Mouse (Mus musculus): ENCODE measurements around the gene Pitpnc1.

Pitpnc1 gene

GRCm38 (mm10) chr11:107233252-107233890 is 237.1 kb downstream of the Pitpnc1 start:
- DNase-seq (ENCODE audit: inconsistent ontology term): no peak

- no peak for DNase-seq (ENCODE audit: inconsistent ontology term)
These were observed 240.4 kb downstream of the Pitpnc1 start for GRCm38 (mm10) chr11:107230128-107230527.

GRCm38 (mm10) chr11:107226431-107226830 is 244.1 kb downstream of the Pitpnc1 start:
- DNase-seq (ENCODE audit: inconsistent ontology term): no peak

GRCm38 (mm10) chr11:107226013-107226412 is 244.5 kb downstream of the Pitpnc1 start:
- no peak for DNase-seq (ENCODE audit: inconsistent ontology term)

DNA sequence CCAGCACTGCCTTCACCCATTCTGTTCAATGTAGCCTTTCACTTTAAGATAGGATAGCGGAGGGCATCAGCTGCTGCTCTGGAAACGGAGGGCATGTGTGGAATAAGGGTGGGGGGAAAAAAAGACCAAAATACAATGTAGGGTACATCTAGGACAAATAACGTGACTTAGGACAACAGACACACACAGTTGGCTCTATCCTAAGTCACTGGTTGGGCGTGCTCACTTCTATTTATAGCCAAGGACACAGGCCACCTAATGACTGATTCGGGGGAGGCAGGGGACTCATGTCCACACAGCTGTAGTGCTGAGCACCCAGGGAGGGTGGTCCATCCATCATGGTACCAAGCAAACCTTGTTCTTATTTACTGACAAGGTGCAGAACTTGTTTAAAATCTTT is 245.2 kb downstream of the Pitpnc1 start:
- DNase-seq (ENCODE audit: inconsistent ontology term): no peak

DNA sequence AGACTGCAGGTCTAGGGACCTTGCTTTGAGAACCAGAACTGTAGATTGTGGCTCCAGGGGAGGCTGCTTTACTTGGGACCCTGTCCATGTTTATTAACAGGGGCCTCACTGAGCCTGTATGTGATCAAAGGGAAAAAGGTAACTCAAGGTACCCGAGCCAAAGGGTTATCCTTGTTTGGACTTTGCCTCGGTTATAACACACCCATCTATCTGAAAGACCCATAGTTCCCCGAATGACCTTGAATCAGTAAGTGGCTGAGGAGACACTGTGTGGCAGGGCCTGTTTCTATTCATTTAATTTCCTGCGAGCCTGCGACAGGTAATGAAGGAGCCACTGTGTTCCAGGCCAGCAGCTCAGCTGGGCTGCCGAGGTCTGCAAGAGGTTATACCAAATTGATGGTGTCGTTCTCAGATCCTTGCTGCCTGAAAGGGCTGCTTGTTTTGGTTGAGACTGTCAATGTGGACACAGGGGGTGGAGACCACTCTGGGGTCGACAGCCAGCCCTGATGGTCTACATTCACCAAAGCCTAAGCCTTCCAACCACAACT is 246.8 kb downstream of the Pitpnc1 start:
- no peak for DNase-seq (ENCODE audit: inconsistent ontology term)

GRCm38 (mm10) chr11:107223169-107223561 is 247.3 kb downstream of the Pitpnc1 start:
- no peak for DNase-seq (ENCODE audit: inconsistent ontology term)

DNA sequence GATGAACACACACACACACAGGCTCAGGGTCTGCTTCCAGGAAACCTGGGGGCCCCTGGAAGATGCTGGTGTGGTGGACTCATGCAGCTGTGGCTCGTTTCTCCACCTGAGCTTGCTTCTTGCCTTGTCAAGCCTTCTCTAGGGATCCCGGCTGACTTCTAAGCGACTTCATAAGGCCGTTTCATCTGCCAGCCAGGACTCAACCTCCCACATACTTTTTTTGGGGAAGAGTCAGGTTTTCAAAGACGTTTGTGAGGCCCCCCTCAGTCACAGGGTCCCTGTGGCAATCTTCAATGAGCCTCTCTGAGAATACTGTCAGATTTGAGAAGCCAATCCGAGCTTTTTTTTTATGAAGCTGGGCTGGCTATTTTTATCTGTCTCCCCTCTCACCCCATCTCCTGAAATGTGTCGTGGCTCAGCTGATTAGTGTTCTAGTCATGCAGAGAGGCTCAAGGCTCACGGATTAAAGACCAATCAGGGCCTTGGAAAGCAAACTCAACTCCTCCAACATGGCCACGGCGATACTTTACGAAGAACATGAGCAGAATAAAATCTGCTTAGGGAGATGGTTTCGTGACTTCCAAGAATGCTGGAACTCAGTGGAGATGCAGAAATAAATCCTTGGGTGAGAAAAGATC is 247.8 kb downstream of the Pitpnc1 start:
- no peak for DNase-seq (ENCODE audit: inconsistent ontology term)

DNA sequence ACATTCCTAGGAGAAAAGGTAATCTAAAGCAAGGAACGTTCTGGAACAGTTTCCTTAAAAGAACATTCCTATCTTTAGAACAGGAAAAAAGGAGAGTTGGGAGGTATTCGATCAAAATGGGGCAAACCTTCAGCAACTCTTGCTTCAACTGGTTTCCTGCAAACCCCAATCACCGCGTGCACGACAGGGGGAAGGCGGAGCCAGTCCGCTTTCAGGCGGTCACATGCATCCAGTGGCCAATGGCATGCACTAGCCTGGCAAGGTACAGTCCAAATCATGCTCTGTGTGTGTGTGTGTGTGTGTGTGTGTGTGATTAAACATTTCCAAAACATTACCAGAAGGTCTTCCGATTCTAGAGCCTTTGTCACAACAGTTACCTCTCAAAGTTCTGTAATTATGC is 255.4 kb downstream of the Pitpnc1 start:
- DNase-seq (ENCODE audit: inconsistent ontology term): no peak

DNA sequence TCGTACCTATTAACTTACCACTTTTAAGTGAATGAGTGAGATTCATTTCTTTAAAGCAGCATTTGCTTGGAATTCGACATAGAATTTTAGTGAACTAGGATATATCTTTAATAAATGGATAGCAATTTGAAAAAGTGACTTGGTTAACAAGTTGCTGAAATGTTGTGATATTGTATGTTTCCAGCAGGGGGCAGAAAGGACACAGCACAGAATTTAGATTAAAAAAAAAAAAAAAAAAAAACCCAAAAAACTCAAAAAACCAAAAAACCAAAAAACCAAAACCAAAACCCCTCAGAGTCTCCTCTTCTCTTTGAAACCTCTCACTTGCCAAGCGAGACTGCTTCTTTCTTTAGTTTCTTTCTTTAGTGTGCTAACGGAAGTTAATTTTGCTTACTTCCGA is 256.8 kb downstream of the Pitpnc1 start:
- peak; percentile 11 for DNase-seq (ENCODE audit: inconsistent ontology term)

DNA sequence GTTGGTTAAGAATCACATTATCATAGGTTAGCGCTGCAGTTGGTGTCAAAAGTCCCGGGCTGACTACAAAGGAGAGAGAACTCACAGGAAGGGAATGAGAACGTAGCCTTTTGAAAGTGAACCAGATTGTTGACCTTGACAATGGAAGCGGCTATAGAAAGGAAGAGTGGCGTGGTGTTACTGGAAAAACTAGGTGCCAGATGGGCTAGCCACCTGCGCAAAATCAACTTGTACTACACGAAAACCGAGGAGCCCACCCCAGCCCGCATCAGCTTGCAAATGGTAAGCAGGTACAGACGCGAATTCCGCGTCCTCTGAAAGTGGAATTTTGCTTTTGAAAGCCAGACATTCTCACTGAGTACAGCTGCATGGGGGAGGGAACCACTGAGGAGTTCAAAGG is 260.7 kb downstream of the Pitpnc1 start:
- DNase-seq (ENCODE audit: inconsistent ontology term): no peak

GRCm38 (mm10) chr11:107201773-107202172 is 268.7 kb downstream of the Pitpnc1 start:
- no peak for DNase-seq (ENCODE audit: inconsistent ontology term)

DNA sequence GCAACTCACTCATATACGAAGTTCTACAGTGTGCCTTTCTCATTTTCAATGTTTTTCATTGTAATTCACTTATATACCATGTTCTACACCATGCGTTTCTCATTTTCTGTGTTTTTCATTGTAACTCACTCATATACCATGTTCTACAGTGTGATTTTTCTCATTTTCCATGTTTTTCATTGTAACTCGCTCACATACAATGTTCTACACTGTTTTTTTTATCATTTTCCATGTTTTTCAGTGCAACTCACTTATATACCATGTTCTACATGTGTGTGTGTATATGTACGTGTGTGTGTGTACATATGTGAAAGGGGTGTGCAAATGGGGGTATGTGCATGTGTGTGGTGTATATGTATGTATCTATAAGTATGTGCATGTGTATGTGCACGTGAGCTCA is 271.2 kb downstream of the Pitpnc1 start:
- peak; percentile 12 for DNase-seq (ENCODE audit: inconsistent ontology term)

GRCm38 (mm10) chr11:107195334-107195733 is 275.2 kb downstream of the Pitpnc1 start:
- no peak for DNase-seq (ENCODE audit: inconsistent ontology term)

GRCm38 (mm10) chr11:107190376-107190775 is 280.1 kb downstream of the Pitpnc1 start:
- DNase-seq (ENCODE audit: inconsistent ontology term): peak; percentile 8

- peak; percentile 96 for DNase-seq (ENCODE audit: inconsistent ontology term)
These were observed 281.6 kb downstream of the Pitpnc1 start, which contains the start of gene Nol11 for GRCm38 (mm10) chr11:107188565-107189552. TSS of gene Nol11 (minus strand) at chr11:107189381.

DNA sequence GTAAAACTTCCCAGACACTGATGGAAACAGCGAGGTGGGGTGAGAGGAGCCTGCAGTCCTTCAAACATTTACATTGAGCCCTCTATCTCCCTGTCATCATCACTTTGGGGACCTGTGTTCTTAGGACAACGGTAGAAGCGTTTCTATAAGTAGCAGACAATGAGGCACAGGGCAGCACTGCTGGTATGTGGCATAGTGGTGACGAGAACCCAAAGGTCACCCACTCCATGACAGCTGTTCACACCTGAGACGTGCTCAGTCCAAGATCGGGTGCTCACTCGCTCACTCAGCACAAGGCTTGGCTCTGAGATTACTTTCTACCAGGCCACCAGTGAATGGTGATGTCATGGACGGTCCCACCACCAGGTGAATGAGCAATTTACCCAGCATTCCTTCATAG is 286.7 kb downstream of the Pitpnc1 start:
- no peak for DNase-seq (ENCODE audit: inconsistent ontology term)

GRCm38 (mm10) chr11:107161215-107161614 is 309.3 kb downstream of the Pitpnc1 start:
- DNase-seq (ENCODE audit: inconsistent ontology term): no peak

GRCm38 (mm10) chr11:107159034-107159433 is 311.5 kb downstream of the Pitpnc1 start:
- DNase-seq (ENCODE audit: inconsistent ontology term): no peak
